Comparison of ENCODE assay signal across 8 mouse cellular contexts in the genomic region with DNA sequence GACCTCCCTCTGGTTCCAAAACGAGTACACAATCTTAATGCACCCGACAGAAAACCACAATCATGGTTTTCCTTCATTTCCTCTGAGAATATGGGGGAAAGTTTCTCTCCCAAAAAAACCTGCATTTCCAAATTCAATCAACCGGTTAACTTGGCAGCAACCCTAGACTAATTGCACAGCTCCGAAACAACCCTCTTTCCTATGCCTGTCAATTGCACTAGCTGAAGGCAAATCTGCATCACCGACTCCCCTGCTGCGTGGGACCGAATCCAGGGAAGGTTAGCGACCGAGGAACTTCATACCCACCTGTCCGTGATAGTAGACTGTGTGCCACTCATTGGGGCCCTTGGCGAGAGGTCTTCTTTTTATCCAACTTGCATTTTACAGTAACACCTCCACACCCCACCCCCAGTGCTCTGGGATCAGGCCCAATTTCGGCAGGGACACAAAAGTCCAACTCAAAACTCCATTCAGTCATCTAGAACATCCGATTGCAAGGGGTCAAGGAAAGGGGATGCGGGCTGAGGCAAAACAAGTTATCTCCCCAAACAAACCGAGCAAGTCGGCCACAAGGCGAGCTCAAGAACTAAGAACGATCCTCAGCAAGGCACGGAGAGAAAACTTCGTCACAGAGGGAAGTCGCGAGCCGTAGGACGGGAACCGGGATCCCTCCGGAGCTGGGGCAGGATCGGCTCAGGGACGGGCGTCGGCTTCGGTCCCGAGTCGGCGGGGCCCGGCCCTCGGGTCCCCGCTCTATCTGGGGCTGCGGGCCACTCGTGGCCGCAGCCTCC. TPM values are rescaled to one million over a fixed set of nuclear protein-coding genes. Genes with fewer than 3 reads are reported as not detected.
DNase-seq lines count a peak whose midpoint lies in the region; ATAC-seq and TF ChIP-seq lines count a peak whose summit lies in the region.

No protein-coding gene starts in this region.

- no peak for TF ChIP-seq CTCF in cortical plate, adult 2 months (IDR thresholded peaks at IDR 0.05; ENCODE audit: extremely low read depth, insufficient read depth, low read length)
- TF ChIP-seq CTCF in lung, postnatal 0 days (IDR thresholded peaks at IDR 0.05) = no peak

- peaks cover 1% of the 10 kb centered on the region; the same call in 1 of the 2 replicates for H3K36me3 ChIP-seq in heart, embryonic 10.5 days
- H3K36me3 ChIP-seq in kidney, embryonic 14.5 days (ENCODE audit: control insufficient read depth, insufficient read depth, low read length) = no peaks in the 10 kb centered on the region
- no peaks in the 10 kb centered on the region for H3K36me3 ChIP-seq in lung, postnatal 0 days (ENCODE audit: insufficient read depth, low read length)
- no peaks in the 10 kb centered on the region for H3K36me3 ChIP-seq in stomach, embryonic 14.5 days (ENCODE audit: control insufficient read depth, insufficient read depth, low read length)

- no peaks in the 10 kb centered on the region for H3K27me3 ChIP-seq in heart, embryonic 10.5 days (ENCODE audit: insufficient read depth, poor library complexity, severe bottlenecking)
- no peaks in the 10 kb centered on the region for H3K27me3 ChIP-seq in kidney, embryonic 14.5 days (ENCODE audit: control insufficient read depth, insufficient read depth, low read length)
- H3K27me3 ChIP-seq in lung, postnatal 0 days (replicated peaks; ENCODE audit: insufficient read depth, low read length) = no peaks in the 10 kb centered on the region
- no peaks in the 10 kb centered on the region for H3K27me3 ChIP-seq in stomach, embryonic 14.5 days (ENCODE audit: control insufficient read depth, insufficient read depth, low read length)

- no peak for TF ChIP-seq POLR2A in cortical plate, adult 2 months (IDR thresholded peaks at IDR 0.05; ENCODE audit: extremely low read depth, insufficient read depth, low read length)

- H3K4me2 ChIP-seq in kidney, embryonic 14.5 days (replicated peaks; ENCODE audit: low read depth, low read length) = peak overlapping the region; percentile 73
- H3K4me2 ChIP-seq in lung, postnatal 0 days (replicated peaks; ENCODE audit: low read depth, low read length) = peak overlapping the region; percentile 78
- peak overlapping the region; percentile 84 for H3K4me2 ChIP-seq in stomach, embryonic 14.5 days (replicated peaks; ENCODE audit: low read depth, low read length)

- H3K9ac ChIP-seq in kidney, embryonic 14.5 days (ENCODE audit: low read depth, low read length) = peak overlapping the region; percentile 96
- H3K9ac ChIP-seq in lung, postnatal 0 days (replicated peaks; ENCODE audit: low read depth) = peak overlapping the region; percentile 87
- H3K9ac ChIP-seq in stomach, embryonic 14.5 days (replicated peaks; ENCODE audit: low read depth, low read length) = peak overlapping the region; percentile 95

- DNase-seq in left cerebral cortex, adult 18-20 months (ENCODE audit: low spot score in 2 of 2) = peak; percentile 25 to 45
- no peak for DNase-seq in left cerebral cortex, adult 11 months (ENCODE audit: low spot score)
- peak; percentile 44 for DNase-seq in NIH3T3 (ENCODE audit: low read depth)
- peak; percentile 79 for DNase-seq in heart, embryonic 10.5 days (ENCODE audit: low spot score)
- peak; percentile 49 for DNase-seq in lung, postnatal 0 days (ENCODE audit: low spot score)

- ATAC-seq in kidney, embryonic 14.5 days (ENCODE audit: low FRiP score, low TSS enrichment) = peak; percentile 15; the same call in 1 of the 2 replicates
- no peak for ATAC-seq in lung, postnatal 0 days
- no peak for ATAC-seq in stomach, embryonic 14.5 days (ENCODE audit: insufficient number of reproducible peaks, insufficient read depth, low FRiP score, low read depth)

- no peak for TF ChIP-seq EP300 in lung, postnatal 0 days (IDR thresholded peaks at IDR 0.05)

- H3K9me3 ChIP-seq in heart, embryonic 10.5 days = no peaks in the 10 kb centered on the region
- no peaks in the 10 kb centered on the region for H3K9me3 ChIP-seq in kidney, embryonic 14.5 days (ENCODE audit: control insufficient read depth, low read length)
- H3K9me3 ChIP-seq in lung, postnatal 0 days (ENCODE audit: low read length) = no peaks in the 10 kb centered on the region
- H3K9me3 ChIP-seq in stomach, embryonic 14.5 days (ENCODE audit: control insufficient read depth, low read depth, low read length) = no peaks in the 10 kb centered on the region

- H3K4me1 ChIP-seq in cortical plate, adult 2 months (ENCODE audit: control insufficient read depth, insufficient read depth, low read length) = peaks cover 14% of the 10 kb centered on the region
- peaks cover 34% of the 10 kb centered on the region for H3K4me1 ChIP-seq in heart, embryonic 10.5 days
- H3K4me1 ChIP-seq in kidney, embryonic 14.5 days (ENCODE audit: control insufficient read depth, insufficient read depth, low read length) = peaks cover 27% of the 10 kb centered on the region
- H3K4me1 ChIP-seq in lung, postnatal 0 days (ENCODE audit: insufficient read depth, low read depth, low read length) = peaks cover 6% of the 10 kb centered on the region; the same call in 1 of the 2 replicates
- peaks cover 23% of the 10 kb centered on the region for H3K4me1 ChIP-seq in stomach, embryonic 14.5 days (ENCODE audit: control insufficient read depth, insufficient read depth, low read length)

- H3K27ac ChIP-seq in cortical plate, adult 2 months (ENCODE audit: insufficient read depth, low read length) = peak overlapping the region; percentile 84
- peak overlapping the region; percentile 96 for H3K27ac ChIP-seq in heart, embryonic 10.5 days
- peak overlapping the region; percentile 91 for H3K27ac ChIP-seq in kidney, embryonic 14.5 days (ENCODE audit: low read depth, low read length)
- H3K27ac ChIP-seq in lung, postnatal 0 days (ENCODE audit: low read length) = peak overlapping the region; percentile 97
- H3K27ac ChIP-seq in stomach, embryonic 14.5 days (ENCODE audit: low read length) = peak overlapping the region; percentile 91

- under 1% methylated on average over 40 of the region's 40 CpGs for WGBS in heart, embryonic 10.5 days
- WGBS in kidney, embryonic 14.5 days = under 1% methylated on average over 26 of the region's 40 CpGs
- 2% methylated on average over 37 of the region's 40 CpGs for WGBS in lung, postnatal 0 days
- WGBS in stomach, embryonic 14.5 days = under 1% methylated on average over 40 of the region's 40 CpGs

- H3K4me3 ChIP-seq in cortical plate, adult 2 months (ENCODE audit: insufficient read depth, low read length) = peak overlapping the region; percentile 79
- H3K4me3 ChIP-seq in heart, embryonic 10.5 days = peak overlapping the region; percentile 89
- H3K4me3 ChIP-seq in kidney, embryonic 14.5 days (ENCODE audit: low read length) = peak overlapping the region; percentile 94
- H3K4me3 ChIP-seq in lung, postnatal 0 days (ENCODE audit: low read depth, low read length) = peak overlapping the region; percentile 95
- peak overlapping the region; percentile 92 for H3K4me3 ChIP-seq in stomach, embryonic 14.5 days (ENCODE audit: low read depth, low read length)

RNA-seq across cellular contexts. Expression of gene Arhgef12, which starts 2.0 kb away (rescaled TPM):
- 100 to 1,000 TPM; 144 to 145 TPM for total RNA-seq in left cerebral cortex, adult 18-20 months (2021)
- 63.4 and 63.6 TPM in 2 replicates for polyA plus RNA-seq in cortical plate, adult 2 months (2012; rRNA removed)
- 10.2 and 11.3 TPM in 2 replicates for polyA plus RNA-seq in heart, embryonic 10.5 days (2016; fragmentation: Nextera tagmentation; extraction: Ambion mirVana)
- polyA plus RNA-seq in kidney, embryonic 14.5 days (2014; fragmentation: Nextera tagmentation; extraction: Ambion mirVana) = 17.1 and 29.1 TPM in 2 replicates
- 13.9 and 17.2 TPM in 2 replicates for polyA plus RNA-seq in lung, postnatal 0 days (2015; fragmentation: Nextera tagmentation; extraction: Ambion mirVana)
- 27.1 and 30.3 TPM in 2 replicates for polyA plus RNA-seq in stomach, embryonic 14.5 days (2014; fragmentation: Nextera tagmentation; extraction: Ambion mirVana)

RNA-seq across cellular contexts. Expression of gene Tmem136, which starts 11.3 kb away (rescaled TPM):
- total RNA-seq in left cerebral cortex, adult 18-20 months (2021) = 10 to 100 TPM; 15.9 to 20.7 TPM
- polyA plus RNA-seq in cortical plate, adult 2 months (2012; rRNA removed) = 20.9 and 21.9 TPM in 2 replicates
- 11.2 and 15.7 TPM in 2 replicates for polyA plus RNA-seq in heart, embryonic 10.5 days (2016; fragmentation: Nextera tagmentation; extraction: Ambion mirVana)
- 6.1 and 9.7 TPM in 2 replicates for polyA plus RNA-seq in kidney, embryonic 14.5 days (2014; fragmentation: Nextera tagmentation; extraction: Ambion mirVana)
- polyA plus RNA-seq in lung, postnatal 0 days (2015; fragmentation: Nextera tagmentation; extraction: Ambion mirVana) = 2.8 and 3.5 TPM in 2 replicates
- polyA plus RNA-seq in stomach, embryonic 14.5 days (2014; fragmentation: Nextera tagmentation; extraction: Ambion mirVana) = 4.7 and 5.5 TPM in 2 replicates
